Comparison of ENCODE assay signal across 8 mouse cellular contexts in the genomic region with DNA sequence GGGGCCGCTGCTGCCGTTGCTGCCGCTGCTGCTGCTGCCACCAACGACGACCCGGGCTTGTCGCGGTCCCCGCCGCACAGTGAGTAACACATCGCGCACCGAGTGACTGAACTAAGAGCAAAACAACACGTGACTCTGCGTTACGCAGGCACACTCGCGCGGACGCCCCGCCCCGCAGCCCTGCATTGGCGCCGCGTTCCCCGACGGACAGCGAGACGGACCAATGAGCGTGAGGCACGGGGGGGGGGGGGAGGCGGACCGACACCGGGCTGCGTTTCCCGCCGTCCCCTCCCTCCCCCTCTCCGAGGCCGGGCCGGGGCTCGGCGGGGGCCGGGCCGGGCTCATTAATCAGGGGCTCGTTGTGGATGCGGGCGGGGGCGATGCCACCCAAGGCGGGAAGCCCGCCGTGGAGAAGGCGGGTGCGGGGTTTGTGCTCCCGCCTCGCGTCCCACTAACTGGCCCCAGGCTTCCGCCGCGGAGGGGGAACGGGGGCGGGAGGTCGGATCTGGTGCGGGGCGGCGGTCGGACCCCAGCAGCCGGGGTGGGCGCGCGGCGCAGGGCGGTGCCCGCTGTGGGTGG. TPM values are rescaled to one million over a fixed set of nuclear protein-coding genes. Genes with fewer than 3 reads are reported as not detected.
DNase-seq lines count a peak whose midpoint lies in the region; ATAC-seq and TF ChIP-seq lines count a peak whose summit lies in the region.

No protein-coding gene starts in this region.

- H3K36me3 ChIP-seq in hindbrain, postnatal 0 days (ENCODE audit: insufficient read depth, low read length), result no peaks in the 10 kb centered on the region

- no peaks in the 10 kb centered on the region for H3K27me3 ChIP-seq in hindbrain, postnatal 0 days (ENCODE audit: insufficient read depth, low read length)

- intact Hi-C loops in gastrocnemius, adult 2 months (cut with DNase I), result loop anchor here (2.0 to 5.0 kb wide), 4 partner anchors 87 to 182 kb away; no protein-coding TSS in a partner anchor

- peak overlapping the region; percentile 88 for H3K4me2 ChIP-seq in hindbrain, postnatal 0 days (ENCODE audit: low read depth, low read length)

- peak overlapping the region; percentile 100 for H3K27ac ChIP-seq in gastrocnemius, adult 2 months
- H3K27ac ChIP-seq in hindbrain, postnatal 0 days, result peak overlapping the region; percentile 100

- 3% methylated on average over 58 of the region's 73 CpGs for WGBS in hindbrain, postnatal 0 days

- peak overlapping the region; percentile 96 for H3K4me3 ChIP-seq in gastrocnemius, adult 2 months
- H3K4me3 ChIP-seq in hindbrain, postnatal 0 days (ENCODE audit: low read length), result peak overlapping the region; percentile 78

- peak; percentile 89 for ATAC-seq in activated CD4-positive, CD25-positive, alpha-beta regulatory T cell, adult 4 months
- peak; percentile 86 for ATAC-seq in common myeloid progenitor, adult 5-6 weeks (replicated peaks; ENCODE audit: low read depth, poor library complexity, severe bottlenecking)
- peak; percentile 91 for ATAC-seq in hindbrain, postnatal 0 days

- no peaks in the 10 kb centered on the region for H3K9me3 ChIP-seq in hindbrain, postnatal 0 days (ENCODE audit: low read length)

- no peak for TF ChIP-seq CTCF in gastrocnemius, adult 2 months (IDR thresholded peaks at IDR 0.05)
- no peak for TF ChIP-seq CTCF in hindbrain, postnatal 0 days (IDR thresholded peaks at IDR 0.05; ENCODE audit: low read depth)

- DNase-seq in gastrocnemius, adult 2 months, result peak; percentile 98
- peak; percentile 99 for DNase-seq in hindbrain, postnatal 0 days (ENCODE audit: low spot score)
- peak; percentile 98 for DNase-seq in left cerebral cortex, adult 18-20 months (ENCODE audit: low spot score in 2 of 2)
- peak; percentile 96 to 98 for DNase-seq in lung, postnatal 4 days
- DNase-seq in retina, postnatal 7 days (ENCODE audit: low read depth, low spot score), result peak; percentile 94
- peak; percentile 96 for DNase-seq in urinary bladder, adult 18-20 months (ENCODE audit: low spot score in 2 of 2)

- H3K4me1 ChIP-seq in hindbrain, postnatal 0 days (ENCODE audit: insufficient read depth, low read length), result peaks cover 32% of the 10 kb centered on the region

- peak overlapping the region; percentile 96 for H3K9ac ChIP-seq in hindbrain, postnatal 0 days (replicated peaks; ENCODE audit: low read length)

RNA-seq across cellular contexts. Expression of a gene that starts 0.7 kb away (rescaled TPM):
- under 1 TPM; 0.48 to 0.83 TPM for polyA plus RNA-seq in activated CD4-positive, CD25-positive, alpha-beta regulatory T cell, adult 4 months (2017; shearing (Covaris generic))
- total RNA-seq in common myeloid progenitor, adult 5-6 weeks (2017), result 3.1 and 4.0 TPM in 2 replicates
- 10 to 100 TPM; 28.2 to 44.8 TPM for total RNA-seq in gastrocnemius, adult 2 months (2021)
- 42.4 and 53.2 TPM in 2 replicates for total RNA-seq in hindbrain, postnatal 0 days (2014; rRNA removed)
- 6.3 and 7.3 TPM in 2 replicates for polyA plus RNA-seq in hindbrain, postnatal 0 days (2015; fragmentation: Nextera tagmentation; extraction: Ambion mirVana)
- total RNA-seq in left cerebral cortex, adult 18-20 months (2021), result 10 to 100 TPM; 64.4 to 93.4 TPM

Comparison
In these comparisons a context has a peak if more than half of its experiments do, and no peak if none do; other contexts are left out.
1. Peak in every context shown above with its lines: DNase-seq, ATAC-seq, H3K4me3 ChIP-seq and H3K27ac ChIP-seq.